Comparison of ENCODE assay signal across 13 mouse cellular contexts in the genomic region with DNA sequence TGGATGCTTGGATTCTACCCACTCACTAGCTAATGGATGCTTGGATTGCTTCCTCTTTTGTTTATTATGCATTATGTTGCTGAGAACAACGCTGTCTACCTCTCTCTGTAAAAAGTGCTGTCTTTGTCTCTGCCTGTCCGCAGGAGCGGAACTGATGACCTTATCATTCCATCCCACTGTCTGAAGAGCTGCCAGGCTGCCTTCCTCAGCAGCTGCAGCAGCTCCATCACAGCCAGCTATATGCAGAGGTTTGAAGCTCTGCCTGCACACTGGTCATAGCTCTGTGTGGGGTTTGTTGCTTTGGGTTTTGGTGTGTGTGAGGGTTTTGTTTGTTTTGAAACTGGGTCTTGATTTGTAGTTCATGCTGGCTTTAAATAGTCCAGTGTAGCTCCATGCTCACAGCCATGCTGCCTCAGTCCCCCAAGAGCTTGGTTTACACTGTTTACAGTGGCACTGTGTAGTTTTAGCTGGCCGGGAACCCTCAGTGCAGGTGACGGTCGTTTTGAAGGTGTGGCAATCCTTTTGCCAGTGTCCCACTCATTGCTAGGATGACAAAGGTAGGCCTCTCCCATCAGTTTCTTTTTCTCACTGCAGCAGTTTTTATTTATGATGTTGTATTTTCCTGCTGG. TPM values are rescaled to one million over a fixed set of nuclear protein-coding genes. Genes with fewer than 3 reads are reported as not detected.
DNase-seq lines count a peak whose midpoint lies in the region; ATAC-seq and TF ChIP-seq lines count a peak whose summit lies in the region.
"Had no signal": no experiment of that assay in that cellular context is flagged by ENCODE, and none has a peak within 500 bp of the region (broad histone marks: within the 10 kb centered on the region; RNA-seq: fewer than 3 reads in every experiment).

No protein-coding gene starts in this region.

- 15% methylated on average over 6 of the region's 6 CpGs for WGBS in lung, embryonic 15.5 days
- WGBS in hindbrain, embryonic 11.5 days: 41% methylated on average over 6 of the region's 6 CpGs

- TF ChIP-seq CTCF in left cerebral cortex, adult 2 months (IDR thresholded peaks at IDR 0.05): no peak

- intact Hi-C loops in left cerebral cortex, adult 2 months (cut with DNase I): no loop called here

- H3K9ac ChIP-seq in lung, embryonic 15.5 days: no peak overlapping the region
- peak overlapping the region; percentile 23; the same call in 1 of the 2 replicates for H3K9ac ChIP-seq in hindbrain, embryonic 11.5 days (ENCODE audit: low read depth, low read length)
- H3K9ac ChIP-seq: liver, embryonic 12.5 days had no signal

- H3K36me3 ChIP-seq in lung, embryonic 15.5 days: no peaks in the 10 kb centered on the region
- no peaks in the 10 kb centered on the region for H3K36me3 ChIP-seq in hindbrain, embryonic 11.5 days (ENCODE audit: control insufficient read depth, insufficient read depth, low read length)
- H3K36me3 ChIP-seq: liver, embryonic 12.5 days had no signal

- H3K4me1 ChIP-seq in lung, embryonic 15.5 days: peaks cover 16% of the 10 kb centered on the region; the same call in 1 of the 2 replicates
- H3K4me1 ChIP-seq in hindbrain, embryonic 11.5 days (replicated peaks; ENCODE audit: control insufficient read depth, insufficient read depth, low read length): 0 out of 2 replicates have a peak, but pooled peaks cover 2% of the 10 kb centered on the region

- H3K4me3 ChIP-seq in lung, embryonic 15.5 days: no peak overlapping the region
- no peak overlapping the region for H3K4me3 ChIP-seq in hindbrain, embryonic 11.5 days (ENCODE audit: low read depth, low read length)
- no peak overlapping the region for H3K4me3 ChIP-seq in left cerebral cortex, adult 2 months
- H3K4me3 ChIP-seq: erythroblast, embryonic 14.5 days; liver, embryonic 12.5 days had no signal

- DNase-seq in lung, postnatal 25 days (ENCODE audit: low spot score): no peak
- no peak for DNase-seq in hindbrain, embryonic 11.5 days (ENCODE audit: low spot score)
- peak; percentile 18 to 66 for DNase-seq in lung, postnatal 4 days
- DNase-seq in retina, embryonic 14.5 days (ENCODE audit: low spot score): peak; percentile 25
- no peak for DNase-seq in ovary, adult 18-20 months (ENCODE audit: low spot score)
- no peak for DNase-seq in left cerebral cortex, adult 2 months (ENCODE audit: extremely low spot score in 1 of 2, low spot score in 2 of 2)
- DNase-seq: gastrocnemius, postnatal 10 days; kidney, adult 18-20 months; thymus, postnatal 36 days had no signal

- peak; percentile 91 for ATAC-seq in lung, embryonic 15.5 days (ENCODE audit: borderline replicate concordance, extremely low read depth, low FRiP score, low TSS enrichment)
- peak; percentile 65 for ATAC-seq in hindbrain, embryonic 11.5 days (ENCODE audit: low FRiP score)
- ATAC-seq: liver, embryonic 12.5 days had no signal

- no peaks in the 10 kb centered on the region for H3K9me3 ChIP-seq in lung, embryonic 15.5 days
- H3K9me3 ChIP-seq in hindbrain, embryonic 11.5 days (ENCODE audit: control insufficient read depth, low read length): no peaks in the 10 kb centered on the region
- H3K9me3 ChIP-seq: liver, embryonic 12.5 days had no signal

- no peak overlapping the region for H3K4me2 ChIP-seq in lung, embryonic 15.5 days
- H3K4me2 ChIP-seq in hindbrain, embryonic 11.5 days (replicated peaks; ENCODE audit: low read depth, low read length): no peak overlapping the region
- H3K4me2 ChIP-seq: liver, embryonic 12.5 days had no signal

- H3K27ac ChIP-seq in lung, embryonic 15.5 days: peak overlapping the region; percentile 71
- H3K27ac ChIP-seq in hindbrain, embryonic 11.5 days (ENCODE audit: low read depth, low read length): no peak overlapping the region
- no peak overlapping the region for H3K27ac ChIP-seq in left cerebral cortex, adult 2 months
- H3K27ac ChIP-seq: liver, embryonic 12.5 days had no signal

- no peaks in the 10 kb centered on the region for H3K27me3 ChIP-seq in lung, embryonic 15.5 days
- H3K27me3 ChIP-seq in hindbrain, embryonic 11.5 days (ENCODE audit: control insufficient read depth, insufficient read depth, low read length): no peaks in the 10 kb centered on the region
- H3K27me3 ChIP-seq: liver, embryonic 12.5 days had no signal

RNA-seq across cellular contexts. Expression of gene Efcab10, which starts 10.9 kb away (rescaled TPM):
- 2.2 and 2.6 TPM in 2 replicates for polyA plus RNA-seq in lung, embryonic 15.5 days (2015; fragmentation: Nextera tagmentation; extraction: Ambion mirVana)
- polyA plus RNA-seq in hindbrain, embryonic 11.5 days (2014; fragmentation: Nextera tagmentation; extraction: Ambion mirVana): 2.1 and 2.3 TPM in 2 replicates
- 1 to 10 TPM; 1.5 to 2.6 TPM for total RNA-seq in left cerebral cortex, adult 2 months (2021)
- total RNA-seq: gastrocnemius, postnatal 10 days had no signal
- polyA plus RNA-seq: erythroblast, embryonic 14.5 days; heart, embryonic 16.5 days; liver, embryonic 12.5 days had no signal

RNA-seq across cellular contexts. Expression of gene Twistnb, which starts 23.9 kb away (rescaled TPM):
- 50.6 and 51.3 TPM in 2 replicates for polyA plus RNA-seq in lung, embryonic 15.5 days (2015; fragmentation: Nextera tagmentation; extraction: Ambion mirVana)
- 43.5 and 47.5 TPM in 2 replicates for polyA plus RNA-seq in hindbrain, embryonic 11.5 days (2014; fragmentation: Nextera tagmentation; extraction: Ambion mirVana)
- total RNA-seq in left cerebral cortex, adult 2 months (2021): 10 to 100 TPM; 14.0 to 15.6 TPM

Comparison
In these comparisons a context has a peak if more than half of its experiments do, and no peak if none do; other contexts are left out.
1. DNase-seq: peak in lung, postnatal 4 days (2 of 2) and retina, embryonic 14.5 days (single experiment); none in lung, postnatal 25 days (single experiment), hindbrain, embryonic 11.5 days (single experiment), ovary, adult 18-20 months (single experiment) and left cerebral cortex, adult 2 months (0 of 2).